Mouse (Mus musculus): ENCODE data around the gene Erg28.

GRCm38 (mm10) chr12:85794094-85794493 is 30.3 kb downstream of the Erg28 start:
- TF ChIP-seq CTCF (IDR thresholded peaks at IDR 0.05 in 2 of 3, conservative IDR thresholded peaks at IDR 0.05 in 1 of 3; ENCODE audit: control insufficient read depth in 1 of 3, insufficient read depth in 1 of 3, low read depth in 2 of 3, low read length in 3 of 3, poor library complexity in 1 of 3, severe bottlenecking in 1 of 3), result no peak
- no peak for TF ChIP-seq ETS1 (IDR thresholded peaks at IDR 0.05; ENCODE audit: low read depth, low read length)
- TF ChIP-seq EP300 (IDR thresholded peaks at IDR 0.05; ENCODE audit: low read depth in 1 of 2, low read length in 2 of 2), result no peak
- no peak for TF ChIP-seq USF1 (IDR thresholded peaks at IDR 0.05; ENCODE audit: low read depth, low read length)
- TF ChIP-seq UBTF (IDR thresholded peaks at IDR 0.05; ENCODE audit: borderline replicate concordance, insufficient read depth, low read depth, low read length), result no peak
- TF ChIP-seq MAFK (IDR thresholded peaks at IDR 0.05; ENCODE audit: borderline replicate concordance, low read depth, low read length), result no peak
- TF ChIP-seq MAX (IDR thresholded peaks at IDR 0.05; ENCODE audit: low read length), result no peak
- no peak for TF ChIP-seq ZKSCAN1 (IDR thresholded peaks at IDR 0.05; ENCODE audit: low read depth, low read length)
- TF ChIP-seq GATA1 (IDR thresholded peaks at IDR 0.05; ENCODE audit: low read depth, low read length), result no peak
- TF ChIP-seq TCF12 (IDR thresholded peaks at IDR 0.05; ENCODE audit: low read depth, low read length), result no peak
- TF ChIP-seq MEF2A (IDR thresholded peaks at IDR 0.05; ENCODE audit: extremely low read depth, insufficient replicate concordance, low read depth, low read length, poor library complexity, severe bottlenecking), result no peak

Data from MEL (cell line).